Mouse (Mus musculus) hindbrain, embryonic 16.5 days (tissue): ENCODE measurements around the gene Tbc1d7. TPM values are rescaled to one million over a fixed set of nuclear protein-coding genes. Genes with fewer than 3 reads are reported as not detected.
A peak's percentile ranks its signal among the peaks of the same experiment; 100 is the strongest.

ENCODE experiments used
- ATAC-seq: fragments of 200-750 bp; cut with Nextera tagmentation; 2 replicates; pipeline ENCODE4 v1.8.0; 2017; ENCODE audit warnings: moderate TSS enrichment, moderate library complexity
- H3K27ac ChIP-seq: fragments of 300-500 bp; sonication (generic); 2 replicates; pipeline ENCODE4 v1.5.1; 2014; ENCODE audit warnings: low read depth, mild to moderate bottlenecking, control low read depth, low read length, moderate library complexity
- H3K27me3 ChIP-seq: fragments of 300-500 bp; sonication (generic); replicated peaks from 2 replicates; pipeline ENCODE4 v1.6.1; 2014; ENCODE audit warnings: low read length; ENCODE audit not compliant: control insufficient read depth, insufficient read depth
- H3K36me3 ChIP-seq: fragments of 300-500 bp; sonication (generic); 2 replicates; pipeline ENCODE4 v1.6.1; 2014; ENCODE audit warnings: mild to moderate bottlenecking, low read length, moderate library complexity, mixed read lengths; ENCODE audit not compliant: control insufficient read depth, insufficient read depth
- H3K4me1 ChIP-seq: fragments of 300-500 bp; sonication (generic); 2 replicates; pipeline ENCODE4 v1.6.1; 2014; ENCODE audit warnings: low read depth, low read length; ENCODE audit not compliant: control insufficient read depth, insufficient read depth
- H3K4me2 ChIP-seq: fragments of 300-500 bp; sonication (generic); 2 replicates; pipeline ENCODE4 v1.6.1; 2014; ENCODE audit warnings: mild to moderate bottlenecking, low read length, control low read depth, moderate library complexity
- H3K4me3 ChIP-seq: fragments of 300-500 bp; sonication (generic); 2 replicates; pipeline ENCODE4 v1.5.1; 2014; ENCODE audit warnings: mild to moderate bottlenecking, low read length, control low read depth, moderate library complexity
- H3K9ac ChIP-seq: fragments of 300-500 bp; sonication (generic); 2 replicates; pipeline ENCODE4 v1.6.1; 2014; ENCODE audit warnings: low read depth, mild to moderate bottlenecking, control low read depth, low read length, moderate library complexity
- H3K9me3 ChIP-seq: fragments of 300-500 bp; sonication (generic); 2 replicates; pipeline ENCODE4 v1.6.1; 2014; ENCODE audit warnings: mild to moderate bottlenecking, low read length, moderate library complexity; ENCODE audit not compliant: control insufficient read depth
- WGBS: fragments of 180-500 bp; shearing (Covaris S2); extraction: QIAGEN DNeasy Blood & Tissue Kit; methylation state at CpG from one replicate; pipeline ENCODE4 v1.1.7; 2014; 5-methylcytosine and 5-hydroxymethylcytosine counted together
- polyA plus RNA-seq: library from polyadenylated mRNA; unstranded; fragments of >200 nt; fragmentation: Nextera tagmentation; extraction: Ambion mirVana; gene quantifications from 2 replicates; pipeline ENCODE4 v1.2.1, GENCODE M21; 2015

Gene Tbc1d7
- polyA plus RNA-seq, 1 experiment from 2014 or later: 85.3 TPM

- Histone ChIP-seq H3K27me3 (no peaks in the 10 kb centered on the region), H3K27ac (no peak overlapping the region), H3K9ac (no peak overlapping the region), H3K9me3 (no peaks in the 10 kb centered on the region), H3K36me3 (peaks cover 3% of the 10 kb centered on the region; the same call in 1 of the 2 replicates), H3K4me1 (no peaks in the 10 kb centered on the region; the same call in 1 of the 2 replicates), H3K4me2 (no peak overlapping the region), H3K4me3 (no peak overlapping the region)
- WGBS: 84% methylated on average over 9 of the region's 9 CpGs
- no peak for ATAC-seq
These were observed 38.4 kb downstream of the Tbc1d7 start for GRCm38 (mm10) chr13:43132859-43133258.

GRCm38 (mm10) chr13:43131741-43132191 is 39.5 kb downstream of the Tbc1d7 start:
- 66% methylated on average over 10 of the region's 10 CpGs for WGBS
- no peak for ATAC-seq
- Histone ChIP-seq H3K4me2 (no peak overlapping the region), H3K27ac (peak overlapping the region; percentile 49; the same call in 1 of the 2 replicates), H3K9ac (no peak overlapping the region), H3K9me3 (no peaks in the 10 kb centered on the region), H3K27me3 (no peaks in the 10 kb centered on the region), H3K4me1 (no peaks in the 10 kb centered on the region; the same call in 1 of the 2 replicates), H3K36me3 (peaks cover 3% of the 10 kb centered on the region; the same call in 1 of the 2 replicates), H3K4me3 (no peak overlapping the region)

- Histone ChIP-seq H3K27ac (no peak overlapping the region), H3K4me3 (no peak overlapping the region), H3K9ac (no peak overlapping the region), H3K36me3 (peaks cover 3% of the 10 kb centered on the region; the same call in 1 of the 2 replicates), H3K4me1 (no peaks in the 10 kb centered on the region; the same call in 1 of the 2 replicates), H3K4me2 (no peak overlapping the region), H3K9me3 (no peaks in the 10 kb centered on the region), H3K27me3 (no peaks in the 10 kb centered on the region)
- 85% methylated on average over 6 of the region's 6 CpGs for WGBS
- ATAC-seq: no peak
These were observed 41.1 kb downstream of the Tbc1d7 start for GRCm38 (mm10) chr13:43130161-43130560.

GRCm38 (mm10) chr13:43124683-43125074 is 46.6 kb downstream of the Tbc1d7 start:
- no peaks in the 10 kb centered on the region for H3K9me3 ChIP-seq
- H3K27ac ChIP-seq: no peak overlapping the region
- 54% methylated on average over 4 of the region's 4 CpGs for WGBS
- H3K4me1 ChIP-seq: no peaks in the 10 kb centered on the region
- H3K27me3 ChIP-seq: no peaks in the 10 kb centered on the region
- H3K4me2 ChIP-seq: no peak overlapping the region
- no peak overlapping the region for H3K9ac ChIP-seq
- no peak for ATAC-seq
- H3K36me3 ChIP-seq: no peaks in the 10 kb centered on the region
- H3K4me3 ChIP-seq: no peak overlapping the region

- Histone ChIP-seq H3K9me3 (no peaks in the 10 kb centered on the region), H3K27me3 (no peaks in the 10 kb centered on the region), H3K36me3 (no peaks in the 10 kb centered on the region), H3K27ac (no peak overlapping the region), H3K4me3 (no peak overlapping the region), H3K9ac (no peak overlapping the region), H3K4me2 (no peak overlapping the region), H3K4me1 (no peaks in the 10 kb centered on the region)
- 53% methylated on average over 17 of the region's 17 CpGs for WGBS
- ATAC-seq: no peak
These were observed 47.2 kb downstream of the Tbc1d7 start for GRCm38 (mm10) chr13:43123895-43124682.

GRCm38 (mm10) chr13:43122306-43123070 is 48.8 kb downstream of the Tbc1d7 start:
- no peak overlapping the region for H3K9ac ChIP-seq
- H3K4me3 ChIP-seq: no peak overlapping the region
- no peaks in the 10 kb centered on the region for H3K9me3 ChIP-seq
- H3K27ac ChIP-seq: no peak overlapping the region
- no peak for ATAC-seq
- H3K27me3 ChIP-seq: no peaks in the 10 kb centered on the region
- no peak overlapping the region for H3K4me2 ChIP-seq
- H3K4me1 ChIP-seq: no peaks in the 10 kb centered on the region
- H3K36me3 ChIP-seq: no peaks in the 10 kb centered on the region
- 66% methylated on average over 15 of the region's 16 CpGs for whole genome bisulfite sequencing

GRCm38 (mm10) chr13:43113141-43113540 is 58.2 kb downstream of the Tbc1d7 start:
- peaks cover 5% of the 10 kb centered on the region; the same call in 1 of the 2 replicates for H3K4me1 ChIP-seq
- WGBS: 97% methylated on average over 3 of the region's 3 CpGs
- no peak for ATAC-seq
- no peak overlapping the region for H3K4me3 ChIP-seq
- H3K9ac ChIP-seq: no peak overlapping the region
- H3K9me3 ChIP-seq: no peaks in the 10 kb centered on the region
- no peak overlapping the region for H3K27ac ChIP-seq
- H3K36me3 ChIP-seq: no peaks in the 10 kb centered on the region
- H3K4me2 ChIP-seq: no peak overlapping the region
- no peaks in the 10 kb centered on the region for H3K27me3 ChIP-seq

- Histone ChIP-seq H3K4me1 (peaks cover 5% of the 10 kb centered on the region; the same call in 1 of the 2 replicates), H3K9ac (no peak overlapping the region), H3K36me3 (no peaks in the 10 kb centered on the region), H3K27me3 (no peaks in the 10 kb centered on the region), H3K4me2 (no peak overlapping the region), H3K9me3 (no peaks in the 10 kb centered on the region), H3K4me3 (no peak overlapping the region), H3K27ac (no peak overlapping the region)
- no peak for ATAC-seq
- 83% methylated on average over 3 of the region's 3 CpGs for WGBS
These were observed 58.6 kb downstream of the Tbc1d7 start for GRCm38 (mm10) chr13:43112707-43113106.

- ATAC-seq: peak; percentile 89
These were observed 59.0 kb downstream of the Tbc1d7 start for GRCm38 (mm10) chr13:43112280-43112679.

More at GRCm38 (mm10) chr13:43112280-43112679, 59.0 kb downstream of the Tbc1d7 start:
- peaks cover 5% of the 10 kb centered on the region; the same call in 1 of the 2 replicates for H3K4me1 ChIP-seq
- H3K9ac ChIP-seq: no peak overlapping the region
- 63% methylated on average over 7 of the region's 7 CpGs for WGBS
- no peaks in the 10 kb centered on the region for H3K36me3 ChIP-seq
- no peak overlapping the region for H3K4me3 ChIP-seq
- H3K27ac ChIP-seq: peak overlapping the region; percentile 56; the same call in 1 of the 2 replicates
- 0 out of 2 replicates have a peak overlapping the region, but pooled peaks have one; percentile 12 for H3K4me2 ChIP-seq
- no peaks in the 10 kb centered on the region for H3K27me3 ChIP-seq
- no peaks in the 10 kb centered on the region for H3K9me3 ChIP-seq
